Mouse (Mus musculus): ENCODE measurements around the gene Zfp62.
"Not testable (repeated sequence)": the region's sequence is repeated elsewhere in the genome, so short reads cannot be mapped to it uniquely, and the experiment has no call there.

Zfp62 gene

DNA sequence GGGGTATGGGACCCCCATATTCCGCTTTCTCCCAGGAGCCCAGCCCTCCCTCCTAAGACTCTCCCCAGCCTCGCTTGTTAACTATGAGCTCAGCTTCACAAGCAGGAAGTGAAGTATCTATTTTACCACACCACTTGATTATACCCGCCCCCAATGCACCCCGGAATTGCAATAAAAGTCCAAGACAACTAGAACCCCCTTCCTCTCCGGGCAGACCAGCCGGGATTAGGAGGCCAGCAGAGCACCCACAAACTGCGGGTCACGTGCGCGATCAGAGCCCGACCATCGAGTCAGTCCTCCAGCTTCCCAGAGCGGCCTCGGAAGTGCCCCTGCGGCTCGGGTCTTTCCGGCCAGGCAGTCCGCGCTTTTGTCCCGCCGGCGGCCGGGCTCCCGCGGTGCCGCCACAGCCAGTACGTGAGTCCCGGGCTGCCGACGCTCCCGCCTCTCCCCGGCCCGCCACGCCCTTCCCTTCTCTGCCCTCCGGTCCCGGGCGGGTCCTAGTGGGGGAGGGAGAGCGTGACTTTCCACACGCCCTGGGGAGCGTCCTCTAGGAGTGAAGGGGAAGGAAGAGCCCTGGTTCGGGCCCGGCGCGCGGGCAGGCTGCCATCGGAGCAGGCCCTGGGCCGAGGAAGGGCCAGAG lies at the start of gene Zfp62:
Gene Zfp62 (plus strand): TSS at position 164 of the 640 bp plus-strand sequence.
- peak; percentile 89 for DNase-seq (ENCODE audit: low read depth, low spot score)

DNA sequence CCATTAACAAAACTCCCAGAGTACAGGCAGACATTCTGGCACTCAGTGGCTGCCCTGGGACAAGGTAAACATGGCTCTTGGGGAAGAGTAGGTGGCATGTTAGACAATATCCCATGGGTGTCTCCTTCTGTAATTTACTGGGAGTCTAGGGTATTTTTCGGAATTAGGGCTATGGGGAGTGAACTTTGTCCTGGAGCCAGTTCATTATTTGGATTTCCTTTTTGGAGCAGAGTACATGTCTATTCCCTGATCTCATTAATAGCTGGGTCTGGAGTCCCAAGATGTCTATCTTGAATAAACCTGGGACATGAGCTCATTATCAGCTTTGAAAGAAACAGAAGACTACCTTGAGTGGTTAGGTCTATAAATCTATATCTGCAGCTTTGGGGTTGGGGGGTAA lies 49.0 kb upstream of the Zfp62 start, which contains the start of gene Olfr1394:
Gene Olfr1394 (plus strand): TSS at position 301 of the 400 bp plus-strand sequence.
- DNase-seq (ENCODE audit: low read depth, low spot score) = no peak

DNA sequence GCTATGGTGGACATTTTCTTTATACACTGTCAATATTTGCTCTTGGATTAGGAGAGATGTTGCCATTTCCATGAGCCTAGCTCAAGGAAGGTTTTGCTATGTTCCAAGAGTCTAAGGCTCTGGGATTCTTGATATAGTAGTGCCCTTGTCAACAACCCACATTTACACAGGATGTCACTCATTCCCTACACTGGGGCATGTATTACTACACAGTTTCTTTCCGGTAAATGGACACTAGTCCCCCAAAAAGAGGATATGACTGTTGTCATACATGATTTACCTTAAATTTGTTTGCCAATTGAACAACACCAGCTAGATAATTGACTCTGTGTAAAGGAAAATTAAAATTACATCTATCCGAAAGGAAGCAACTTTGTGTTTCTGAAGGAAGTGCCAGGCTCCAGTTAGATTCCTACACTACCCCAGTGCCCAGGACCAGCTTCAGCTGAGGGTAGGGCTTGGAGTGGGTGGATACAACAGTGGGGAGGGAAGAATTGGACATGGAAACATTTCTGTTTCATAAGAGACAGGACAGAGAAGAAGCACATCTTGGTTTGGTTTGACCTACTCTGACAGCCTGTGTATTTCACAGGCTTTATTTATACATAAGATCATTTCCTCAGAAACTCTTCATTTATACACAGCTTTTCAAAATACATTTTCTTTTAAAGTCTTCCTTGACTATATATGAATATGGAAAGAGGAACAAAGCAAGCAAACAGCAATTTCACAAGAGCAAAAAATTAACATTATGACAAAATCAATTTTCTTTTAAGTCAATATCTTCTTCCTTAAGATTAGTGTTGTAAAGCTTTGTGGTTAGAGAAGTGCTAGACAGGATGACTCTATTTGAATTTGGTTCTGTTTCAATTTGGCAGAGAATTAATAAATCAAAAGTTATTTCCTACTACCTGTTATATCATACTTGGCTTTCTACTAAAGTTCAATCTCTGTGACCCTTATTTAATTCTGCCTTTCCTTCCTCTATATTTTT lies 46.0 kb upstream of the Zfp62 start:
- DNase-seq (ENCODE audit: low read depth, low spot score) = no peak

DNA sequence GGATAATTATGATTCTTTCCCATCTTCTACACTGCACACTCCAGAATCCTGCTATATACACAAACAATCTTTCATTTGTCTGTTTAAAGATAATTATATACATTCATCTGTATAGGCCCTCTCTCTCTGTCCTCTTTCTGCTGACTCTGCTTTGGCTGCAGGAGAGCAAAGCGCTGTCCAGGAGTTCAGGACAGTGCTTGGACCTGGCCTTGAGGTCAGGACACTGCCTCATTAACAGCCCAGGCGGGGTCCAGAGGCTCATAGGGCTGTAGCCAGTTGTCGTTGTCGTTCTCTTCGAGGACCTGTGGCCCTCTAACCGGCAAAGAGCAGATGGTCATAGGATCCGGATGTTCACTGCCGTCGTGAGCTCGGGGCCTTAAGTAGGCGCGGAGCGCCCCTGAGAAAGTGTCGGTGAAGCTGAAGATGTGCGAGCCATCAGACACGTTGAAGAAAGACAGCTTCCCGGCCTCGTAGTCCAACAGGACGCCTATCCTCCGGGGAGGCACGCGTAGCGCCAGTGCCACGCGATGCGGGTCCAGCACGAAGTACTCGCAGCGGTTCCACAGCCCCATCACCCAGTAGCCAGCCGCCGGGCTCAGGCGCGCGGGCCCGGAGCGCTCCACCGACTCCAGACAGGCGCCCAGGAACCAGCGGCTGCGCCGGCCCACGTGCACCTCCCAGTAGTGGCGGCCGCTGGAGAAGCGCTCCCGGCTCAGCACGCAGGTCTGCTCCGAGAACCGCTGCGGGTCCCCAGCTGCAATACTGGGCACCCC lies 34.1 kb upstream of the Zfp62 start:
- DNase-seq (ENCODE audit: low read depth, low spot score) = no peak

DNA sequence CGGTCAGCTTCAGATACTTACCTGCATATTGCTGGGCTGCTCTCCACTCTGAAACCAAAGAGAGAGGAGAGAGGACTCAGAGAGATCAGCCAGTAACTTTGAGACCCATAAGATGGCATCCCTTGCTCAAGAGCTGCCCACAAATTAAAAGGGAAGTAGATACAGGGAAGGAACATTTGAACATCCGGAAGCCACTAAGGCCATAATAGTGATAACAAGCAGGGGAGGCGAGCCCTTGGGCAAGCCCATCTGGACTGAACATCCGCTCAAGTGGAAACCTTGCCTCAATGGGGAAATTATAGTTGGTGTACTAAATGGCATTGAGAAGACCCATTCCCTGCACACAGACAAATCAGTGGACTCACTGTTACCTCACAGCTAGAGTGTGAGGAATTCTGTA lies 32.5 kb upstream of the Zfp62 start:
- no peak for DNase-seq (ENCODE audit: low read depth, low spot score)

DNA sequence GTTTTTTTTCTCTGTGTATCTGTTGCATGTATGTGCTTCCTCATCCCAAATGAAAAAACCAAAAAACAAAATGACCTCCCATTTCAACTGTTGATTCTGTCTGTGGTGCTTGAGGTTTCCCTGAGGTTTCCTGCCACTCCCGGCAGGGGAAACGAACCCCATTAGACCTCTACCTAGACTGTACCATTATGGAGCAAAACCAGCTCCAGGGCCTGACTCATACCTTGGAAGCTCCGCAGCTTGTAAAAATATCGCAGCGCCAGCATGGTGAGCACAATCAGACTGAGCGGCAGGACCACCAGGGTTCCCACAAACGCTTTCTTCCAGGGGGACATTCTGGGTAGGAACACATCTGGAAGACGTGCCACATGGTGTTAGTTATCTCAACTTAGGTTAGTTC lies 27.7 kb upstream of the Zfp62 start:
- no peak for DNase-seq (ENCODE audit: low read depth, low spot score)

DNA sequence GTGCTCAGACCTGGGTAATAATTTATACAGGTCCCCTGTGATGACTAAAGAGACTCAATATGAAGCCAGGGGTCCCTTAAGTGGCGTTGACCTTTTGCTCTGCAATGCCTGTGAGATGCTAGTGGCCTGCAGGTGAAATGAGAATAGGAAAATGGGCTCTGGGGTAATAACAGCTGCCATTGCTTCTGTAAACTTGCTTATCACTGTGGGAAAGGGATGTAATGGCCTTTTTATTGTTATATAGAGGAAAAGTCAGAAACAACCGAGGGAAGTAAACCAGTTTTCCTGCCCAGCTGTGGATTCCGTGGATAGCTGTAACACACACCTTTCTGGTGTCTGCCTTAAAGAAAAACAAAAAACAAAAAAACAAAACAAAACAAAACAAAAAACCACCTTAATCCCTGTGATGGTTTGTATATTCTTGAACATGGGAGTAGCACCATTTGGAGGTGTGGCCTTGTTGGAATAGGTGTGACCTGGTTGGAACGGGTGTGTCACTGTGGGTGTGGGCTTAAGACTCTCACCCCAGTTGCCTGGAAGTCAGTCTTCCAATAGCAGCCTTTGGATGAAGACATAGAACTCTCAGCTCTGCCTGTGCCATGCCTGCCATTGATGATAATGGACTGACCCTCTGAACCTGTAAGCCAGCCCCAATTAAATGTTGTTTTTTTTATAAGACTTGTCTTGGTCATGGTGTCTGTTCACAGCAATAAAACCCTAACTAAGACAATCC lies 26.9 kb upstream of the Zfp62 start:
- DNase-seq (ENCODE audit: low read depth, low spot score) = not testable (repeated sequence)

DNA sequence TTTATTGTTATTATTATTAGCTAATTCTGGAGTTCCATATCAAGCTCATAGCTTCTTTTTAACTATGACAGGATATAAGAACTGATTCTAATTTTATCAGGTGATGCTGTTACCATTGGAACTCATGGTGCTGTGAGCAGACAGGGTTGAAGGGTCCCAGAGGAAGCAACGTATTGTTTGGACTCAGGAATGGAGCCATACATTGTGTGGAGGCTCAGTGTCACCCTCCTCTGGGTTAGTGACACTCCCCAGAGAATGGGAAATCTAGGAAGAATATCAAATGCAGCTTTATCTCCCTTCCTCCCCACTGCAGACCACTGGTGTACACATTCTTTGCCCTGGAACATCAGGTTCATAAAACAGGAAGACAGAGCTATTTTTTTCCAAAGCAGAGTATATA lies 19.9 kb upstream of the Zfp62 start:
- no peak for DNase-seq (ENCODE audit: low read depth, low spot score)

DNA sequence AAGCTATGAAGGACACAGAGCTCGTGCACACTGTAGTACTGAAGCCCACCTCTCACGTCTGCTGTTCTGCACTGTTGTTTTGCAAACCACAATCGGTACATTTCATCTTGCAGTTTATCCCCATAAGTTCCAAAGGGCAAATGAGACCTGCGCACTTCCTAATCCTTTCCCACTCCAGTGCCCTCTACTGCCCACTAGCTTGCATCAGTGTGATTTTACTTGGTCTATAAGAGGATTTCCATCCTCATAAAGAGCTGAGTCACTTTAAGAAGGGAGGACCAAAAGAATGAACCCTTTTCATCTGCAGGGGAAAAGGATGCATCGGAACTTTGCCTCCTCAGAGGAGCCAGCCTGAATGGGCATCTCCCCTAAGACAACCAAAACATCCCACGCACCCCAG lies 16.6 kb upstream of the Zfp62 start:
- DNase-seq (ENCODE audit: low read depth, low spot score) = no peak

DNA sequence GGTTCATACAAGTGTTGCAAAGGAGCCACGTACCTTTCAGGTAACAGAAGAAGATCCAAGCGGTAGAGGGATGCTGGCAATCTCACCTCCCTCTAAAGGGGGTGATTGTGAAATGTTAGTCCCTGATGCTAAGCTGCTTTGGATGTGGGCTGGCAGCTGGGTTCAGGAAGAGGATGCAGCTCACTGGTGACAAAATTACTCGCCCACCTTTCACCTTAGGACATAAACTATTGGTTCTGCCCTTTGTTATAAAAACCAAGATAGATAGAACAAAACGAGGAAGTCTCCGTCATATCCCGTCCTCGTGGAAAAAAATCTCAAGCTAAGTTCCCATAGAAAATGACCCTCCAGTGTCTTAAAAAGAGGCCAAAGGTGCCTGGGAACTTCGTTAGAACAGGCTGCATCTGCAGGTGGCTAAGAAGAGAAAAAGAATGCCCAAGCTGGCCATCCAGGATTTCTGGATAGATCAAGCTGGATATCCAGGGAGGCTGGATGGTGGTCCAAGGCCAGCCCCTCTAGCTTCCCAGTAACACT lies 16.1 kb upstream of the Zfp62 start, which contains the start of gene Btnl9:
Gene Btnl9 (minus strand): TSS at position 205 of the 534 bp plus-strand sequence.
- no peak for DNase-seq (ENCODE audit: low read depth, low spot score)

DNA sequence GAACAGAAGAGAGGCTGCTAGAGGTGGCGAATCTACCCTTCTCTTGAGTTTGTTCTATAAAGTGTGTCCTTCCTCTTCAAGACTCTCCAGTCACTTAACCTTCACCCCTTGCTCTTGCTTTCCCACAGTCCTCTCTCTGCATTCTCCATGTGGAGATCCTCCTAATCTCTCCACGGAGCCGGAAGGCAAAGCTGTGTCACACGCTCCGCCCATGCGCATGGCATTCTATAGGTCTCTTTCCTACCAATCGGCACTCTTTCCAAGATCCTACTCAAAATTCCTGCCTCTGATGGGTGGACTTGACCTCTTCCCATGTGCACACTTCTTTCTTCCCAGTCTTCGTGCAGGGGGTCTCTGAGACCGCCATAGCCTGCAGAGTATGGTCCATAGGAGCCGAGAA lies 15.4 kb upstream of the Zfp62 start:
- DNase-seq (ENCODE audit: low read depth, low spot score) = no peak

DNA sequence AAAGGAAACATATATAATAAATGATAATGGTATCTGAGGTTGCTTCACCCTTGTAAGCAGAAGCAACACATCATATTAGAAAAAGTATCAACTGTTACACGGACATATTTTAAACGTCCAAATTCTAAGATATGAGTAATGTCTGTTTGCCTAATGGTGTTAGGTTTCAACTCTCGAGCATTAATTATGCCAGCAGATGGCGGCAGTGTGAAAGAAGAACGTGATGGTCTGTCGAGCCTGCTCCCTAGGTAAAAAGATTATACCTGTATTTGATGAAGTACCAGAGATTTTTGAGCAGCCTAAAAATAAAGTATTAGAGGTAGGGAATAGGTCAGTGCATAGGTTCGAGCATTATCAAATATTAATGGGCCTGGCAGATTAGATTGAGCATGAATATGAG lies 13.4 kb upstream of the Zfp62 start:
- DNase-seq (ENCODE audit: low read depth, low spot score) = peak; percentile 31

DNA sequence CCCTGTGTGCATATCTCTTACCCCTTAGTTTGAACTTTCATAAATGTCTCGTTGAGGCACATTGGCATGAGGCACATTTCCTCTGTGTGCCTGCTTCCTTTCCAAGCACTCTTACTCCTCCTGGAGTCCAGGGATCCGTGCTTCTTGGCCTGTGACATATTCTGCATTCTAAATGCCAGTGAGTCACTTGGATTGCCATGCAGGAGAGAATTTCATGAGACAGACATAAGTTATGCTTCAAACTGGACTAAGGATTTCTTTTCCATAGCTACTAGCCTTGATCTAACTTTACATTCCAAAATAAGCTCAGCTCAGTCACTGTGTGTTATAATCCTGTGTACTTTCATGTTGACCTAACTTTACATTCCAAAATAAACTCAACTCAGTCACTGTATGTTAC lies 12.0 kb upstream of the Zfp62 start:
- DNase-seq (ENCODE audit: low read depth, low spot score) = peak; percentile 6

DNA sequence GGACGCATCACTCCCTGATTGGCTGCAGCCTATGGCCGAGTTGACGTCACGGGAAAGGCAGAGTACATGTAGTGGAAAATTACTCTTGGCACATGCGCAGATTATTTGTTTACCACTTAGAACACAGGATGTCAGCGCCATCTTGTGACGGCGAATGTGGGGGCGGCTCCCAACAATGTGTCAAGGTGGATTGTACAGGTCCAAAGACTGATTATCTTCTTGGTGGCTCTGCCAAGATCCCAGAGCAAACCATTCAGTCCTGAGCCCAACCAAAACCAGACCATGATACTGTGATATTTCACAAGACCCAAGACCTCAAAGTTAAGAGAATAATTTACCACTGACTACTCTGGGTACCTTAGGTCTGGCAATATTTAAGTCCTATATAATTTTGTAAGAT lies 8.3 kb upstream of the Zfp62 start:
- DNase-seq (ENCODE audit: low read depth, low spot score) = not testable (repeated sequence)

DNA sequence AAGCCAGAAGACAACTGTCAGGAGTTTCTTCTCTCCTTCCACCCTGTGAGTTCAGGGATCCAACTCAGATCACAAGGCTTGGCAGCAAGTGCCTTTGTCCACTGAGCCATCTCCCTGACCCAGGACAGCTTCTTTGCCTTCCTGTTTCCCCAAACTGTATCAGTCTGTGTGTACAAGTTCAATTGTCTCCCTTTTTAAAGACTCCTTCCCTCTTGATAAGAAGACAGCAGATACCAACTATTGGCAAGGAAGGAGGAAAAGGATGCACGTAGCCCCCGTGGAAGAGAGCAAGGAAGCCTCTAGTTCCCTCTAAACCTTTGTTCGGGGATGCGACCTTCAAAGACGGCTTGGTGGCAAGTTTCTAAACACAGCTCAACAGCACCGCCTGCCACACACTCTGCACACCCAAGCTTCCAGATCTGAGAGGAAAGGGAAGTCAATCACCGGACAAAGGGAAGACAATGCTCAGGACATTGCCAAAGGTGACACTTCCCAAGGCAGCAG lies 7.2 kb upstream of the Zfp62 start:
- no peak for DNase-seq (ENCODE audit: low read depth, low spot score)

DNA sequence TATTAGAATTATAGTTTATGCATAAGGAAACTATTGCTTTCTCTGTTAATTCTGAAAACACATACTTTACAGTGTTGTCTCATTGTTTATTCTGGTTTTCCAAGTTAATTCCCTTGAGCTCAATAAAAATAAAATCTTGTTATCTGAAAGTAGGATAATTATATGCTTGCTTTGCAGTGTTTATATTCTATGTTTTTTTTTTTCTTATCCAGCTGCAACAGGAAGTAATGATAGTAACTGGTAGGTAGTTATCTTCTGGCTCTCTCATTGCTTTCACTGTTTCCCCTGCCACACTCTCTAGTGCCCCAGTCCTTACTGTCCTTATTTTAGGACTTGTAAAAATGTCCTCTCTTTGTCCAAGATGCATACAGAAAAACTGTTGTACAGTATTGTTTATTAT lies 2.4 kb upstream of the Zfp62 start:
- DNase-seq (ENCODE audit: low read depth, low spot score) = no peak

DNA sequence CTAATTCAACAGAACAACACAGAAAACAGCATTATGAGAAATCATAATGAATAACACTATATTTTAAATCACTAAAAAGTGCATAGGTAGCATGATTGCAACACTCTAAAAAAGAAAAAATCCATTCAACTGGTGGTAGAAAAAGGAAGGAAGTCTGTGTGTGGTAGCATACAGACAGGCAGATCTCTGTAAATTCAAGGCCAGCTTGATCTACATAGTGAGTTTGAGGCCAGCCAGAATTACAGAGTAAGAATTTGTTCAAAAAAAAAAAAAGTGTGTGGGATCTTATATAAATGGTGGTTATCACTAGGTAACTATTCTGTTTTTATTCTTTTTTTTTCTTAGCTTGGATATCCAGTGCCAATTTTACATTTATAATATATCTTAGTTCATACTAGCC lies 1.9 kb upstream of the Zfp62 start:
- no peak for DNase-seq (ENCODE audit: low read depth, low spot score)

DNA sequence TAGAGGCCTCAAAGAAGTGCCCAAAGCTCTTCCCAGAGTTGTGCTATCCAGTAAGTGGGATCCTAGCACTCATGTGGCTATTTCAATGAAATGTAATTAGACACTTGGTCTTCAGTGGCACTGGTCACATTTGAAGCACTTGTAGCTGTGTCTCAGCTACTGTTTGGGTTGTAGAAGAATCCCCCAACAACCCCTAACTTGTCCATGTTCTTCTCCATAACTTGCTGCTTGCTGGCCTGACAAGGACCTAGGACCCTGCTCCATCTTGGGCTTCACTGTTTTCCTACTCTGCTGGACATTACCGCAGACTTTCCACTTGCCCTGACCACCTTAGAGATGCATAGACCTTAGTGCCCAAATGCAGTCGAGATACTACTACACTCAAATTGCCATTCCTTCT lies 1.0 kb upstream of the Zfp62 start:
- no peak for DNase-seq (ENCODE audit: low read depth, low spot score)

DNA sequence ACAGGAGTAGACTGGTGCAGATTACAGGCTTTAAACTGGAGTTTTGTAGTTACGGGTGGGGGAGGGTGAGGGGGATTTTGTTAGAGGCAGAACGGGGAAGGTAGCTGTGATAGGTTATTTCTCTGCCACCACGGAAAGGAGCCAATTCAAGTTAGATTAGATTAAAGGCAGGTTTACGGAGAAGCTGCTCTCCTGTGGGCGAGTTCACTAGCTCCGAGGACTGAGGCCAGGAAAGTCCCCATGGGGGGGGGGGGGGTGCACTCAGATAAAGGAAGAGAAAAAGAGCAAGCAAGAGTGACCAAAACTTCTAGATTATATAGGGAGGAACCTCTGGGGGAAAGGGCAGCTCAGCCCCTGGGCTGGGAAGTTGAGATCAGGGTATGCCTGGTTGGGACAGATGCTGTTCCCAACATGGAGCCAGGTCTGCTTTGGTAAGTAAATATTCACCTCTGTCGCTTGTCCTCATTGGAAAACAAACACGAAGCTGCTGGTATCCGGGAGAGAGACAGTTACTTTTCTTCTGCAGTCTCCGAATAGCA lies 500 bp upstream of the Zfp62 start:
- peak; percentile 6 for DNase-seq (ENCODE audit: low read depth, low spot score)

DNA sequence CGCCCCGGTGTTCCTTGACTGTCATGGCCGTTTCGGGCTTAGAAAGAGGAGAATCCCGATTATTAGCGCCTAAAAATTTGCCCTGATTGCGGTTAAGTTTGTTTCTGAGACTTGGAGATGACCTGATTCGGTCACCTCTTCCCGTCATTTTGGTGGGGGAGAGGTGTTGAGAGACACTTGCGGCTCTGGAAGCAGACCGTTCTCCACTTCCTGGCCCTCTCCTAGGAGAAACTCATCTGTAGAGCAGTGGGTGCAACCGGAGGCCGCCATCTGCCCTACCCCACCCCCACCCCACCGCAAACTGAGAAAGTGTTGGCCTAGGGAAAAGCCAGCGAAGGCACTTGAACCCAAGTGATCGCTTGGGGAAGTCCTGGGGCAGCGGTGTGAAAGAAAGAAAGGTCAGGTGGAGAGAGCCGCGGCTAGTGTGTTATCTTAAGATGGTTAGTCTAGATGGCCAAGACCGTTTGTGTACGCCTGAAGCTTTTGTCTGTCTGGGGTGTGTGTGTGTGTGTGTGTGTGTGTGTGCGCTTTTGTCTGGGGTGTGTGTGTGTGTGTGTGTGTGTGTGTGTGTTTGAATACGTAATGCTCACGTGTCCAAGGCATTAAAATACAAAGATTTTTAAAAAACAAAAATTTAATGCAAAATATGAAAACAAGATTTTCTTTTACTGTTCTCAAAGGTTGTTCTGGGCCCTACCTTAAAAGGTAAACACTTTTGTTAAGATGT lies 842 bp downstream of the Zfp62 start:
- DNase-seq (ENCODE audit: low read depth, low spot score) = peak; percentile 26
